ENCODE assay signal across 11 mouse cellular contexts in genomic region chr1:36786377-36786776, GRCm38 (mm10). TPM values are rescaled to one million over a fixed set of nuclear protein-coding genes. Genes with fewer than 3 reads are reported as not detected.
DNase-seq lines count a peak whose midpoint lies in the region; ATAC-seq and TF ChIP-seq lines count a peak whose summit lies in the region.
"Had no signal": no experiment of that assay in that cellular context is flagged by ENCODE, and none has a peak within 500 bp of the region (broad histone marks: within the 10 kb centered on the region; RNA-seq: fewer than 3 reads in every experiment).

No protein-coding gene starts in this region.

- H3K9me3 ChIP-seq in hindbrain, postnatal 0 days (ENCODE audit: low read length), result no peaks in the 10 kb centered on the region
- no peaks in the 10 kb centered on the region for H3K9me3 ChIP-seq in hindbrain, embryonic 16.5 days (ENCODE audit: control insufficient read depth, low read length)
- H3K9me3 ChIP-seq in midbrain, embryonic 11.5 days (ENCODE audit: control insufficient read depth, low read length), result no peaks in the 10 kb centered on the region
- H3K9me3 ChIP-seq in midbrain, embryonic 16.5 days (replicated peaks; ENCODE audit: control insufficient read depth, low read length, poor library complexity, severe bottlenecking), result no peaks in the 10 kb centered on the region
- H3K9me3 ChIP-seq in G1E (replicated peaks), result no peaks in the 10 kb centered on the region; the same call in 1 of the 2 replicates
- H3K9me3 ChIP-seq: embryonic facial prominence, embryonic 13.5 days; heart, embryonic 15.5 days; midbrain, embryonic 10.5 days had no signal

- DNase-seq in hindbrain, postnatal 0 days (ENCODE audit: low spot score), result no peak
- peak; percentile 91 for DNase-seq in midbrain, embryonic 11.5 days (ENCODE audit: low spot score, missing footprints)
- no peak for DNase-seq in G1E (ENCODE audit: low spot score)
- DNase-seq in induced T-regulatory cell, adult 2 months (ENCODE audit: low read depth), result peak; percentile 55
- DNase-seq in kidney, postnatal 25 days, result no peak
- DNase-seq in spleen, postnatal 36 days (ENCODE audit: low spot score in 2 of 2), result no peak

- TF ChIP-seq CTCF in hindbrain, postnatal 0 days (IDR thresholded peaks at IDR 0.05; ENCODE audit: low read depth), result peak; percentile 47
- TF ChIP-seq CTCF in G1E (IDR thresholded peaks at IDR 0.05; ENCODE audit: low read depth, low read length), result peak; percentile 71

- H3K4me3 ChIP-seq in hindbrain, postnatal 0 days (ENCODE audit: low read length), result no peak overlapping the region
- H3K4me3 ChIP-seq in hindbrain, embryonic 16.5 days (ENCODE audit: low read length), result no peak overlapping the region
- H3K4me3 ChIP-seq in midbrain, embryonic 11.5 days (ENCODE audit: low read depth, low read length), result no peak overlapping the region
- no peak overlapping the region for H3K4me3 ChIP-seq in midbrain, embryonic 16.5 days (ENCODE audit: low read depth, low read length)
- H3K4me3 ChIP-seq in G1E (ENCODE audit: low read depth, low read length), result no peak overlapping the region
- H3K4me3 ChIP-seq: embryonic facial prominence, embryonic 13.5 days had no signal

- H3K9ac ChIP-seq in hindbrain, postnatal 0 days (replicated peaks; ENCODE audit: low read length), result no peak overlapping the region
- no peak overlapping the region for H3K9ac ChIP-seq in hindbrain, embryonic 16.5 days (ENCODE audit: low read depth, low read length)
- H3K9ac ChIP-seq in midbrain, embryonic 11.5 days (ENCODE audit: low read length), result no peak overlapping the region
- H3K9ac ChIP-seq in midbrain, embryonic 16.5 days (ENCODE audit: low read depth, low read length), result no peak overlapping the region
- H3K9ac ChIP-seq: embryonic facial prominence, embryonic 13.5 days; heart, embryonic 15.5 days had no signal

- 91% methylated on average over 7 of the region's 7 CpGs for WGBS in hindbrain, postnatal 0 days
- WGBS in hindbrain, embryonic 16.5 days, result 89% methylated on average over 7 of the region's 7 CpGs
- 92% methylated on average over 7 of the region's 7 CpGs for WGBS in midbrain, embryonic 11.5 days
- WGBS in midbrain, embryonic 16.5 days, result 96% methylated on average over 7 of the region's 7 CpGs

- no peaks in the 10 kb centered on the region for H3K4me1 ChIP-seq in hindbrain, postnatal 0 days (ENCODE audit: insufficient read depth, low read length)
- H3K4me1 ChIP-seq in hindbrain, embryonic 16.5 days (ENCODE audit: control insufficient read depth, insufficient read depth, low read depth, low read length), result peaks cover 4% of the 10 kb centered on the region; the same call in 1 of the 2 replicates
- H3K4me1 ChIP-seq in midbrain, embryonic 11.5 days (ENCODE audit: control insufficient read depth, insufficient read depth, low read length), result no peaks in the 10 kb centered on the region; the same call in 1 of the 2 replicates
- H3K4me1 ChIP-seq in midbrain, embryonic 16.5 days (ENCODE audit: control insufficient read depth, insufficient read depth, low read length), result 0 out of 2 replicates have a peak, but pooled peaks cover 4% of the 10 kb centered on the region
- H3K4me1 ChIP-seq in G1E (ENCODE audit: insufficient read depth, low read depth, low read length), result peaks cover 22% of the 10 kb centered on the region

- H3K36me3 ChIP-seq in hindbrain, postnatal 0 days (ENCODE audit: insufficient read depth, low read length), result 0 out of 2 replicates have a peak, but pooled peaks cover 4% of the 10 kb centered on the region
- H3K36me3 ChIP-seq in hindbrain, embryonic 16.5 days (ENCODE audit: control insufficient read depth, insufficient read depth, low read length), result no peaks in the 10 kb centered on the region; the same call in 1 of the 2 replicates
- H3K36me3 ChIP-seq in midbrain, embryonic 11.5 days (ENCODE audit: control insufficient read depth, insufficient read depth, low read length), result peaks cover 4% of the 10 kb centered on the region; the same call in 1 of the 2 replicates
- 0 out of 2 replicates have a peak, but pooled peaks cover under 1% of the 10 kb centered on the region for H3K36me3 ChIP-seq in midbrain, embryonic 16.5 days (ENCODE audit: control insufficient read depth, insufficient read depth, low read length)
- H3K36me3 ChIP-seq in G1E (replicated peaks), result peaks cover 23% of the 10 kb centered on the region

- ATAC-seq in hindbrain, postnatal 0 days, result no peak
- no peak for ATAC-seq in hindbrain, embryonic 16.5 days
- no peak for ATAC-seq in midbrain, embryonic 11.5 days (ENCODE audit: low FRiP score)
- no peak for ATAC-seq in midbrain, embryonic 16.5 days
- ATAC-seq in G1E (ENCODE audit: extremely low read depth, insufficient number of reproducible peaks, low FRiP score, poor library complexity, severe bottlenecking), result no peak

- no peak overlapping the region for H3K27ac ChIP-seq in hindbrain, postnatal 0 days
- H3K27ac ChIP-seq in hindbrain, embryonic 16.5 days (ENCODE audit: low read depth, low read length), result no peak overlapping the region
- no peak overlapping the region for H3K27ac ChIP-seq in midbrain, embryonic 11.5 days (ENCODE audit: low read depth, low read length)
- H3K27ac ChIP-seq in midbrain, embryonic 16.5 days (ENCODE audit: low read length), result no peak overlapping the region
- H3K27ac ChIP-seq: embryonic facial prominence, embryonic 13.5 days; heart, embryonic 15.5 days had no signal

- H3K27me3 ChIP-seq in hindbrain, postnatal 0 days (ENCODE audit: insufficient read depth, low read length), result no peaks in the 10 kb centered on the region
- H3K27me3 ChIP-seq in hindbrain, embryonic 16.5 days (replicated peaks; ENCODE audit: control insufficient read depth, insufficient read depth, low read length), result no peaks in the 10 kb centered on the region
- H3K27me3 ChIP-seq in midbrain, embryonic 11.5 days (ENCODE audit: control insufficient read depth, insufficient read depth, low read length), result no peaks in the 10 kb centered on the region
- H3K27me3 ChIP-seq in midbrain, embryonic 16.5 days (ENCODE audit: control insufficient read depth, insufficient read depth, low read depth, low read length), result no peaks in the 10 kb centered on the region
- peaks cover 11% of the 10 kb centered on the region; the same call in 1 of the 2 replicates for H3K27me3 ChIP-seq in G1E (ENCODE audit: insufficient read depth, low read length)
- H3K27me3 ChIP-seq: heart, embryonic 15.5 days had no signal

- no peak overlapping the region for H3K4me2 ChIP-seq in hindbrain, postnatal 0 days (ENCODE audit: low read depth, low read length)
- no peak overlapping the region for H3K4me2 ChIP-seq in hindbrain, embryonic 16.5 days (ENCODE audit: low read length)
- H3K4me2 ChIP-seq in midbrain, embryonic 11.5 days, result no peak overlapping the region
- H3K4me2 ChIP-seq in midbrain, embryonic 16.5 days (ENCODE audit: low read length), result no peak overlapping the region

RNA-seq across cellular contexts. Expression of gene Zap70, which starts 24.8 kb away (rescaled TPM):
- total RNA-seq in hindbrain, postnatal 0 days (2014; rRNA removed), result 1.6 and 6.3 TPM in 2 replicates
- 2.1 and 2.7 TPM in 2 replicates for polyA plus RNA-seq in hindbrain, postnatal 0 days (2015; fragmentation: Nextera tagmentation; extraction: Ambion mirVana)
- 2.4 TPM in 2 replicates for polyA plus RNA-seq in hindbrain, embryonic 16.5 days (2015; fragmentation: Nextera tagmentation; extraction: Ambion mirVana)
- 0.36 and 0.41 TPM in 2 replicates for polyA plus RNA-seq in midbrain, embryonic 11.5 days (2014; fragmentation: Nextera tagmentation; extraction: Ambion mirVana)
- polyA plus RNA-seq in midbrain, embryonic 16.5 days (2015; fragmentation: Nextera tagmentation; extraction: Ambion mirVana), result 2.0 and 2.6 TPM in 2 replicates
- not detected in 2 replicates for total RNA-seq in G1E (2014; fragmentation: Nextera tagmentation)
- not detected in 2 replicates for total RNA-seq in G1E (2017)
- 0.08 TPM in 1 of 2 replicates, not detected in the other for polyA plus RNA-seq in G1E (2012)

Comparison
In these comparisons a context has a peak if more than half of its experiments do, and no peak if none do; other contexts are left out.
1. DNase-seq: peak in midbrain, embryonic 11.5 days (single experiment) and induced T-regulatory cell, adult 2 months (single experiment); none in hindbrain, postnatal 0 days (single experiment), G1E (single experiment), kidney, postnatal 25 days (0 of 2) and spleen, postnatal 36 days (0 of 2).